Mouse (Mus musculus): ENCODE results near the gene Naxd. TPM values are rescaled to one million over a fixed set of nuclear protein-coding genes. Genes with fewer than 3 reads are reported as not detected.
A peak's percentile ranks its signal among the peaks of the same experiment; 100 is the strongest.

Gene Naxd
- polyA plus RNA-seq, 1 experiment = 81.1 TPM

DNA sequence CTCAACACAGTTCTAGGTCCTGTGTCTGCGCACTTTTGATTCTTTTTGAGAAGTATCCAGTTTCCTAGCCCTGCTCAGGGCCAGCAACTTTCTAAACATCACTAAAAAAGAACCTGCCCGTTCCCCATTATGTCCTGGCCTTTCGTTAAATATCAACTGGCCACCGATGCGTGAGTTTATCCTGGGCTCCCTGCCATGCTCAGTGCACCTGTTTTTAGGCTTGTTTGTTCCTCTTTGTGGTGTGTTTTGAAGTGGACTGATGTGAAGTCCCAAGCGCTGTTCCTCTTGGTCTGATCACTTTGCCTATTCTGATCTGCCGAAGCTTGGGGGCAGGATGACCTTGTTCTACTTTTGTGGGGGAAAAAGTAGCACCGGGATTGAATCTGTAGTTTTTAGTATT is 26.0 kb upstream of the Naxd start:
- TF ChIP-seq POLR2A (IDR thresholded peaks at IDR 0.05; ENCODE audit: low read depth, low read length) (no peak), CTCF (IDR thresholded peaks at IDR 0.05; ENCODE audit: extremely low read depth, insufficient read length, insufficient replicate concordance, low read depth, low read length) (no peak)
- H3K4me3 ChIP-seq (ENCODE audit: low read depth, low read length) = no peak overlapping the region
- H3K36me3 ChIP-seq (ENCODE audit: control insufficient read depth, insufficient read depth, low read length) = peaks cover 2% of the 10 kb centered on the region; the same call in 1 of the 2 replicates
- no peaks in the 10 kb centered on the region for H3K27me3 ChIP-seq (ENCODE audit: control insufficient read depth, insufficient read depth, low read length)
- peaks cover 28% of the 10 kb centered on the region for H3K4me1 ChIP-seq (ENCODE audit: control insufficient read depth, insufficient read depth, insufficient read length, low read length)
- WGBS = 41% methylated on average over 8 of the region's 8 CpGs
- no peak overlapping the region for H3K27ac ChIP-seq (ENCODE audit: insufficient read depth, low read depth, low read length)

- no peak overlapping the region for H3K4me3 ChIP-seq (ENCODE audit: low read depth, low read length)
- TF ChIP-seq POLR2A (IDR thresholded peaks at IDR 0.05; ENCODE audit: low read depth, low read length) (no peak), CTCF (IDR thresholded peaks at IDR 0.05; ENCODE audit: extremely low read depth, insufficient read length, insufficient replicate concordance, low read depth, low read length) (no peak)
- H3K4me1 ChIP-seq (ENCODE audit: control insufficient read depth, insufficient read depth, insufficient read length, low read length) = peaks cover 30% of the 10 kb centered on the region
- no peaks in the 10 kb centered on the region for H3K27me3 ChIP-seq (ENCODE audit: control insufficient read depth, insufficient read depth, low read length)
- H3K27ac ChIP-seq (ENCODE audit: insufficient read depth, low read depth, low read length) = peak overlapping the region; percentile 87
- H3K36me3 ChIP-seq (ENCODE audit: control insufficient read depth, insufficient read depth, low read length) = peaks cover 2% of the 10 kb centered on the region; the same call in 1 of the 2 replicates
- WGBS = 16% methylated on average over 4 of the region's 4 CpGs
Observed at GRCm38 (mm10) chr8:11473072-11473471, 24.2 kb upstream of the Naxd start.

GRCm38 (mm10) chr8:11475397-11475796 is 21.9 kb upstream of the Naxd start:
- Histone ChIP-seq H3K4me1 (ENCODE audit: control insufficient read depth, insufficient read depth, insufficient read length, low read length) (peaks cover 30% of the 10 kb centered on the region), H3K36me3 (ENCODE audit: control insufficient read depth, insufficient read depth, low read length) (peaks cover 2% of the 10 kb centered on the region; the same call in 1 of the 2 replicates), H3K4me3 (ENCODE audit: low read depth, low read length) (no peak overlapping the region), H3K27ac (ENCODE audit: insufficient read depth, low read depth, low read length) (no peak overlapping the region), H3K27me3 (ENCODE audit: control insufficient read depth, insufficient read depth, low read length) (no peaks in the 10 kb centered on the region)
- TF ChIP-seq CTCF (IDR thresholded peaks at IDR 0.05; ENCODE audit: extremely low read depth, insufficient read length, insufficient replicate concordance, low read depth, low read length) (no peak), POLR2A (IDR thresholded peaks at IDR 0.05; ENCODE audit: low read depth, low read length) (no peak)
- WGBS = 70% methylated on average over 10 of the region's 10 CpGs

GRCm38 (mm10) chr8:11475876-11476275 is 21.4 kb upstream of the Naxd start:
- 28% methylated on average over 2 of the region's 2 CpGs for WGBS
- Histone ChIP-seq H3K27ac (ENCODE audit: insufficient read depth, low read depth, low read length) (peak overlapping the region; percentile 90; the same call in 1 of the 2 replicates), H3K4me3 (ENCODE audit: low read depth, low read length) (peak overlapping the region; percentile 73)

GRCm38 (mm10) chr8:11476338-11477177 is 20.7 kb upstream of the Naxd start:
- H3K4me1 ChIP-seq (ENCODE audit: control insufficient read depth, insufficient read depth, insufficient read length, low read length) = peaks cover 25% of the 10 kb centered on the region
- H3K27me3 ChIP-seq (ENCODE audit: control insufficient read depth, insufficient read depth, low read length) = no peaks in the 10 kb centered on the region
- WGBS = 9% methylated on average over 24 of the region's 24 CpGs
- no peaks in the 10 kb centered on the region for H3K36me3 ChIP-seq (ENCODE audit: control insufficient read depth, insufficient read depth, low read length)
- TF ChIP-seq POLR2A (IDR thresholded peaks at IDR 0.05; ENCODE audit: low read depth, low read length) (no peak), CTCF (IDR thresholded peaks at IDR 0.05; ENCODE audit: extremely low read depth, insufficient read length, insufficient replicate concordance, low read depth, low read length) (no peak)
- H3K4me3 ChIP-seq (ENCODE audit: low read depth, low read length) = peak overlapping the region; percentile 73
- H3K27ac ChIP-seq (ENCODE audit: insufficient read depth, low read depth, low read length) = peak overlapping the region; percentile 90

More at GRCm38 (mm10) chr8:11475876-11476275, 21.4 kb upstream of the Naxd start:
- H3K4me1 ChIP-seq (ENCODE audit: control insufficient read depth, insufficient read depth, insufficient read length, low read length) = peaks cover 29% of the 10 kb centered on the region
- no peaks in the 10 kb centered on the region for H3K27me3 ChIP-seq (ENCODE audit: control insufficient read depth, insufficient read depth, low read length)
- no peak for TF ChIP-seq CTCF (IDR thresholded peaks at IDR 0.05; ENCODE audit: extremely low read depth, insufficient read length, insufficient replicate concordance, low read depth, low read length)
- H3K36me3 ChIP-seq (ENCODE audit: control insufficient read depth, insufficient read depth, low read length) = peaks cover under 1% of the 10 kb centered on the region; the same call in 1 of the 2 replicates

- WGBS = 8% methylated on average over 9 of the region's 9 CpGs
- Histone ChIP-seq H3K4me3 (ENCODE audit: low read depth, low read length) (peak overlapping the region; percentile 73), H3K27ac (ENCODE audit: insufficient read depth, low read depth, low read length) (peak overlapping the region; percentile 90), H3K36me3 (ENCODE audit: control insufficient read depth, insufficient read depth, low read length) (no peaks in the 10 kb centered on the region), H3K27me3 (ENCODE audit: control insufficient read depth, insufficient read depth, low read length) (no peaks in the 10 kb centered on the region), H3K4me1 (ENCODE audit: control insufficient read depth, insufficient read depth, insufficient read length, low read length) (peaks cover 25% of the 10 kb centered on the region)
- TF ChIP-seq CTCF (IDR thresholded peaks at IDR 0.05; ENCODE audit: extremely low read depth, insufficient read length, insufficient replicate concordance, low read depth, low read length) = no peak
- peak; percentile 47; the same call in 1 of the 2 replicates for TF ChIP-seq POLR2A (IDR thresholded peaks at IDR 0.05; ENCODE audit: low read depth, low read length)
Observed at GRCm38 (mm10) chr8:11477178-11477553, 20.1 kb upstream of the Naxd start.
